Mouse (Mus musculus): ENCODE results near the gene Ank3.

GRCm38 (mm10) chr10:69787379-69787778 is 388.8 kb downstream of the Ank3 start:
- TF ChIP-seq CTCF (IDR thresholded peaks at IDR 0.05; ENCODE audit: low read depth) (no peak), EP300 (IDR thresholded peaks at IDR 0.05; ENCODE audit: low read depth) (no peak)
